Mouse (Mus musculus) heart, embryonic 14.5 days (tissue): ENCODE data around the gene 4930512M02Rik. TPM values are rescaled to one million over a fixed set of nuclear protein-coding genes. Genes with fewer than 3 reads are reported as not detected.

Source experiments
- ATAC-seq: fragments of 200-750 bp; cut with Nextera tagmentation; 2 replicates; pipeline ENCODE4 v1.8.0; 2017; ENCODE audit warnings: low read depth, moderate TSS enrichment; ENCODE audit not compliant: insufficient number of reproducible peaks, insufficient read depth, low FRiP score
- H3K27ac ChIP-seq, 2 experiments: fragments of 200-500 bp in 1 of 2; fragments of 300-500 bp in 1 of 2; sonication (generic) in 1 of 2; replicated peaks in 1 of 2; 2 replicates each; pipeline ENCODE4 v1.5.1; 2012 to 2014; ENCODE audit warnings: low read depth in 2 of 2, low read length in 2 of 2, control low read depth in 1 of 2, mild to moderate bottlenecking in 1 of 2, mixed read lengths in 1 of 2; ENCODE audit not compliant: control insufficient read depth in 1 of 2, insufficient read depth in 1 of 2
- H3K27me3 ChIP-seq: fragments of 300-500 bp; sonication (generic); 2 replicates; pipeline ENCODE4 v1.6.1; 2014; ENCODE audit warnings: mild to moderate bottlenecking, low read length, control low read depth; ENCODE audit not compliant: control insufficient read depth, insufficient read depth
- H3K36me3 ChIP-seq: fragments of 300-500 bp; sonication (generic); 2 replicates; pipeline ENCODE4 v1.6.1; 2014; ENCODE audit warnings: mild to moderate bottlenecking, control low read depth, low read length, mixed read lengths; ENCODE audit not compliant: control insufficient read depth, insufficient read depth
- H3K4me1 ChIP-seq, 2 experiments: fragments of 200-500 bp in 1 of 2; fragments of 300-500 bp in 1 of 2; sonication (generic) in 1 of 2; 2 replicates each; pipeline ENCODE4 v1.6.1; 2012 to 2014; ENCODE audit warnings: low read length in 2 of 2, control low read depth in 1 of 2, mixed read lengths in 1 of 2; ENCODE audit not compliant: control insufficient read depth in 2 of 2, insufficient read depth in 2 of 2
- H3K4me2 ChIP-seq: fragments of 300-500 bp; sonication (generic); 2 replicates; pipeline ENCODE4 v1.6.1; 2014; ENCODE audit warnings: mild to moderate bottlenecking, low read length
- H3K4me3 ChIP-seq, 2 experiments: fragments of 200-500 bp in 1 of 2; fragments of 300-500 bp in 1 of 2; sonication (generic) in 1 of 2; 2 replicates each; pipeline ENCODE4 v1.5.1; 2012 to 2014; ENCODE audit warnings: low read length in 2 of 2, mild to moderate bottlenecking in 2 of 2, control low read depth in 1 of 2, low read depth in 1 of 2, moderate library complexity in 1 of 2; ENCODE audit not compliant: control insufficient read depth in 1 of 2, insufficient read depth in 1 of 2
- H3K9ac ChIP-seq: fragments of 300-500 bp; sonication (generic); 2 replicates; pipeline ENCODE4 v1.6.1; 2014; ENCODE audit warnings: mild to moderate bottlenecking, low read length
- H3K9me3 ChIP-seq: fragments of 300-500 bp; sonication (generic); 2 replicates; pipeline ENCODE4 v1.6.1; 2016; ENCODE audit warnings: low read length, control low read depth; ENCODE audit not compliant: control insufficient read depth
- WGBS: fragments of 180-500 bp; shearing (Covaris S2); extraction: QIAGEN DNeasy Blood & Tissue Kit; methylation state at CpG from one replicate; pipeline ENCODE4 v1.1.7; 2014; 5-methylcytosine and 5-hydroxymethylcytosine counted together
- polyA plus RNA-seq: library from polyadenylated mRNA; unstranded; fragments of >200 nt; fragmentation: Nextera tagmentation; extraction: Ambion mirVana; gene quantifications from 2 replicates; pipeline ENCODE4 v1.2.1, GENCODE M21; 2014

4930512M02Rik gene
- polyA plus RNA-seq, 1 experiment from 2014 or later: not detected

GRCm38 (mm10) chr11:11546903-11547511, 80.6 kb downstream of the 4930512M02Rik start:
- Histone ChIP-seq H3K4me2 (no peak overlapping the region), H3K27ac (no peak overlapping the region), H3K9ac (no peak overlapping the region), H3K27me3 (no peaks in the 10 kb centered on the region), H3K4me3 (no peak overlapping the region), H3K36me3 (no peaks in the 10 kb centered on the region), H3K4me1 (no peaks in the 10 kb centered on the region), H3K9me3 (no peaks in the 10 kb centered on the region)
- ATAC-seq: no peak
- WGBS: 68% methylated on average over 7 of the region's 7 CpGs

DNA sequence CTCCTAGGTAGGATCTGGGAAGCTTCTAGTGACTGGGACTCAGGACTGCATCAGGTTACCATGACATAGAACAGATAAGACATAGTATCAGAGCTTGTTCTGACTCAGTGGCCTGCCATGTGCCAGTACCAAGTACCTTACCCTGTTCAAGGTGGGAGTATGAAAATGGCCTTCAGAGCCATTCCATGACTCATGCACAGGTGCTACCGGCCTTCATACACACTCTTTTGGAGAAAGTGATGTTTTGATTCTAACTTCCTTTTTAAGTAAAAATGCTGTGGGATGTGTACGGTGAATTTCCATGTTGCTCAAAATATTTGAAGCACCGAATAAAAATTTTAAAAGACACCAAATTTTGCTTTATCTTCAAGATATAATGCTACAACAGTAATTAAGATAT, 81.7 kb downstream of the 4930512M02Rik start:
- Histone ChIP-seq H3K27ac (no peak overlapping the region), H3K9ac (no peak overlapping the region), H3K4me2 (no peak overlapping the region), H3K4me3 (no peak overlapping the region), H3K4me1 (no peaks in the 10 kb centered on the region), H3K27me3 (no peaks in the 10 kb centered on the region), H3K36me3 (no peaks in the 10 kb centered on the region), H3K9me3 (no peaks in the 10 kb centered on the region)
- 89% methylated on average over 3 of the region's 3 CpGs for WGBS
- ATAC-seq: no peak

Other genes with a start within 250 kb of the 4930512M02Rik start
- 1.4 and 2.2 TPM in 2 replicates for gene Spata48, start 165.7 kb downstream of the 4930512M02Rik start, polyA plus RNA-seq
- 0.70 and 0.86 TPM in 2 replicates for gene Zpbp, start 165.4 kb downstream of the 4930512M02Rik start, polyA plus RNA-seq
- 0.69 and 1.5 TPM in 2 replicates for gene Ikzf1, start 57.2 kb upstream of the 4930512M02Rik start, polyA plus RNA-seq
- 49.6 and 53.8 TPM in 2 replicates for gene Fignl1, start 181.1 kb upstream of the 4930512M02Rik start, polyA plus RNA-seq